Mouse (Mus musculus) heart, embryonic 11.5 days (tissue): ENCODE measurements at regions not wholly inside any gene's neighbourhood (a gene's known extent, or its start where the extent isn't known, plus 50 kb on each side); places are given as distances from the start of the nearest gene placed in this dataset.

Experiments
- ATAC-seq: fragments of 200-750 bp; cut with Nextera tagmentation; replicated peaks from 2 replicates; pipeline ENCODE4 v1.8.0; 2017; ENCODE audit warnings: moderate library complexity; ENCODE audit not compliant: insufficient number of reproducible peaks, low FRiP score, low TSS enrichment
- H3K27ac ChIP-seq: fragments of 300-500 bp; sonication (generic); 2 replicates; pipeline ENCODE4 v1.5.1; 2014; ENCODE audit warnings: mild to moderate bottlenecking, low read depth, low read length
- H3K27me3 ChIP-seq: fragments of 300-500 bp; sonication (generic); 2 replicates; pipeline ENCODE4 v1.6.1; 2014; ENCODE audit warnings: mild to moderate bottlenecking, low read length, mixed read lengths; ENCODE audit not compliant: control insufficient read depth, insufficient read depth
- H3K36me3 ChIP-seq: fragments of 300-500 bp; sonication (generic); 2 replicates; pipeline ENCODE4 v1.6.1; 2014; ENCODE audit warnings: mild to moderate bottlenecking, low read length, moderate library complexity, mixed read lengths; ENCODE audit not compliant: control insufficient read depth, insufficient read depth
- H3K4me1 ChIP-seq: fragments of 300-500 bp; sonication (generic); 2 replicates; pipeline ENCODE4 v1.6.1; 2014; ENCODE audit warnings: low read length; ENCODE audit not compliant: control insufficient read depth, insufficient read depth
- H3K4me2 ChIP-seq: fragments of 300-500 bp; sonication (generic); 2 replicates; pipeline ENCODE4 v1.6.1; 2014; ENCODE audit warnings: mild to moderate bottlenecking, moderate library complexity
- H3K4me3 ChIP-seq: fragments of 300-500 bp; sonication (generic); 2 replicates; pipeline ENCODE4 v1.5.1; 2014; ENCODE audit warnings: low read depth, low read length
- H3K9ac ChIP-seq: fragments of 300-500 bp; sonication (generic); 2 replicates; pipeline ENCODE4 v1.6.1; 2014; ENCODE audit warnings: mild to moderate bottlenecking, low read depth, low read length, moderate library complexity
- H3K9me3 ChIP-seq: fragments of 300-500 bp; sonication (generic); replicated peaks from 2 replicates; pipeline ENCODE4 v1.6.1; 2016; ENCODE audit warnings: low read length; ENCODE audit not compliant: control insufficient read depth
- WGBS: fragments of 180-500 bp; shearing (Covaris S2); extraction: QIAGEN DNeasy Blood & Tissue Kit; methylation state at CpG from one replicate; pipeline ENCODE4 v1.1.7; 2014; ENCODE audit not compliant: insufficient replicate concordance; 5-methylcytosine and 5-hydroxymethylcytosine counted together

- Histone ChIP-seq H3K9ac (no peak overlapping the region; the same call in 1 of the 2 replicates), H3K9me3 (no peaks in the 10 kb centered on the region), H3K4me3 (peak overlapping the region; percentile 27), H3K4me1 (peaks cover 19% of the 10 kb centered on the region), H3K36me3 (no peaks in the 10 kb centered on the region), H3K4me2 (peak overlapping the region; percentile 97), H3K27me3 (peaks cover 46% of the 10 kb centered on the region), H3K27ac (no peak overlapping the region)
- peak; percentile 23; the same call in 1 of the 2 replicates for ATAC-seq
- 4% methylated on average over 28 of the region's 28 CpGs for WGBS
These were observed 65.6 kb upstream of the Nkd1 start for GRCm38 (mm10) chr8:88455434-88456020.

GRCm38 (mm10) chr8:88459197-88459596 is 62.0 kb upstream of the Nkd1 start:
- H3K27me3 ChIP-seq: peaks cover 10% of the 10 kb centered on the region
- no peak overlapping the region for H3K4me3 ChIP-seq
- H3K4me1 ChIP-seq: peaks cover 13% of the 10 kb centered on the region
- H3K9ac ChIP-seq: no peak overlapping the region
- ATAC-seq: no peak
- WGBS: 81% methylated on average over 2 of the region's 2 CpGs
- no peak overlapping the region for H3K27ac ChIP-seq
- no peaks in the 10 kb centered on the region for H3K9me3 ChIP-seq
- no peaks in the 10 kb centered on the region for H3K36me3 ChIP-seq
- H3K4me2 ChIP-seq: no peak overlapping the region

- Histone ChIP-seq H3K4me3 (no peak overlapping the region), H3K9me3 (no peaks in the 10 kb centered on the region), H3K9ac (no peak overlapping the region), H3K36me3 (no peaks in the 10 kb centered on the region), H3K4me2 (no peak overlapping the region), H3K27me3 (no peaks in the 10 kb centered on the region; the same call in 1 of the 2 replicates), H3K4me1 (0 out of 2 replicates have a peak, but pooled peaks cover 4% of the 10 kb centered on the region), H3K27ac (no peak overlapping the region)
- ATAC-seq: no peak
- 70% methylated on average over 3 of the region's 3 CpGs for WGBS
These were observed 53.4 kb upstream of the Nkd1 start for GRCm38 (mm10) chr8:88467756-88468155.

- no peak overlapping the region for H3K27ac ChIP-seq
- no peak for ATAC-seq
- H3K9ac ChIP-seq: no peak overlapping the region
- H3K36me3 ChIP-seq: no peaks in the 10 kb centered on the region
- no peak overlapping the region for H3K4me3 ChIP-seq
- H3K4me1 ChIP-seq: 0 out of 2 replicates have a peak, but pooled peaks cover 4% of the 10 kb centered on the region
- 52% methylated on average over 8 of the region's 8 CpGs for WGBS
- no peaks in the 10 kb centered on the region for H3K9me3 ChIP-seq
- no peak overlapping the region for H3K4me2 ChIP-seq
- H3K27me3 ChIP-seq: no peaks in the 10 kb centered on the region; the same call in 1 of the 2 replicates
These were observed 50.2 kb upstream of the Nkd1 start for GRCm38 (mm10) chr8:88470931-88471455.
